Mouse (Mus musculus): ENCODE results near the gene Acsm1. TPM values are rescaled to one million over a fixed set of nuclear protein-coding genes. Genes with fewer than 3 reads are reported as not detected.

The Acsm1 gene
- polyA plus RNA-seq, 1 experiment from 2014 or later: 0.17 TPM

DNA sequence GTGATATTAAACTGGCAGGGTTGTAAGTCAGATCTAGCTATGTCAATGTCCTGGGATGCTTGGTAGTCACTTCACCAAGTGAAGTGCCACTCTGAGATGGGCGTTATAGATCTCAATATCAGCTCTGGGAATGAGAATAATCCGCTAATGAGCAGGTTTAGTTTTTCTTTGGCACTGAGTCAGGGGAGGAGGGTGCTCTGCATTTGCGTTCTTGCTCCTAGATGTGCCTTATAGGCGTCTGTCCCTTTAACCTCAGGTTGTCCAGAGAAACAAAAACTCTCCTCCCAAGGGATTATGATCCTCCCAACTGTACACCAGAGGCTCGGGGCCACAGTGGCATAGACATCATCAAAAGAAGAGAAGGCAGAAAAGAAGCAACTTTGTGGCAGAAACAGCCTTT lies 82.9 kb downstream of the Acsm1 start, which contains the start of gene Acsm4:
Gene Acsm4, plus strand, starts transcription at position 301 of the 400 bp plus-strand sequence.
- WGBS (ENCODE audit: insufficient replicate concordance): 69% methylated on average over 5 of the region's 5 CpGs
- no peaks in the 10 kb centered on the region for H3K36me3 ChIP-seq
- H3K27me3 ChIP-seq (replicated peaks): no peaks in the 10 kb centered on the region
- no peak within 1 kb of the TSS for H3K27ac ChIP-seq
- no peak within 1 kb of the TSS for H3K4me2 ChIP-seq
- H3K9ac ChIP-seq: no peak within 1 kb of the TSS
- ATAC-seq: no peak
- no peaks in the 10 kb centered on the region for H3K9me3 ChIP-seq (replicated peaks)
- no peak within 1 kb of the TSS for H3K4me3 ChIP-seq
- H3K4me1 ChIP-seq: no peaks in the 10 kb centered on the region

GRCm38 (mm10) chr7:119692302-119692701 lies 85.5 kb downstream of the Acsm1 start:
- H3K4me1 ChIP-seq: no peaks in the 10 kb centered on the region
- WGBS (ENCODE audit: insufficient replicate concordance): 64% methylated on average over 4 of the region's 4 CpGs
- H3K4me2 ChIP-seq: no peak overlapping the region
- H3K9ac ChIP-seq: no peak overlapping the region
- H3K4me3 ChIP-seq: no peak overlapping the region
- H3K36me3 ChIP-seq: no peaks in the 10 kb centered on the region
- no peaks in the 10 kb centered on the region for H3K9me3 ChIP-seq (replicated peaks)
- no peak overlapping the region for H3K27ac ChIP-seq
- no peak for ATAC-seq
- H3K27me3 ChIP-seq (replicated peaks): no peaks in the 10 kb centered on the region

DNA sequence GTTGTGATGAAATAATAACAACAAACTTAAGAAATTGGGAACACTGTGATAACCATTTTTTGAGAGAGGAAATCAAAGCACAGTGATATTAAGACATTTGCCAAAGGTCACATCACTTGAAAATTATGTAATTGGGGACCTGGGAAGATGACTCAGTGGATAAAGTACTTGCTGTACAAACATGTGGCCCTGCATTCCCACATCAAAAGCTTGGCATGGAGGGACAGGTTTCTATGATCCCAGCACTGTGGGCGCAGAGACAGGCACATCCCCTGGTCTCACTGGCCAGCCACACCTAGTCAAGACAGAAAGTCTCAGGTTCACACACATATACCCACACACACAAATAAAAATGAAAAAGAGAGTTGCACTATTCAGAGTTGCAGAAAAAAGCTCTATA lies 88.1 kb downstream of the Acsm1 start:
- Histone ChIP-seq H3K4me1 (no peaks in the 10 kb centered on the region), H3K9ac (no peak overlapping the region), H3K27me3 (replicated peaks) (no peaks in the 10 kb centered on the region), H3K27ac (no peak overlapping the region), H3K4me3 (no peak overlapping the region), H3K36me3 (no peaks in the 10 kb centered on the region), H3K9me3 (replicated peaks) (no peaks in the 10 kb centered on the region), H3K4me2 (no peak overlapping the region)
- no peak for ATAC-seq
- WGBS (ENCODE audit: insufficient replicate concordance): 56% methylated on average over 1 of the region's 1 CpGs

Other genes with a start within 250 kb of the Acsm1 start
- gene Gp2, start 147.7 kb upstream of the Acsm1 start, polyA plus RNA-seq (2016; fragmentation: Nextera tagmentation; extraction: Ambion mirVana): not detected in 2 replicates
- gene Umod, start 127.7 kb upstream of the Acsm1 start, polyA plus RNA-seq (2016; fragmentation: Nextera tagmentation; extraction: Ambion mirVana): not detected in 2 replicates
- not detected in 2 replicates for gene Acsm5, start 87.6 kb upstream of the Acsm1 start, polyA plus RNA-seq (2016; fragmentation: Nextera tagmentation; extraction: Ambion mirVana)
- gene Pdilt, start 83.5 kb upstream of the Acsm1 start, polyA plus RNA-seq (2016; fragmentation: Nextera tagmentation; extraction: Ambion mirVana): not detected in 2 replicates
- gene Acsm2, start 52.7 kb upstream of the Acsm1 start, polyA plus RNA-seq (2016; fragmentation: Nextera tagmentation; extraction: Ambion mirVana): not detected in 2 replicates
- not detected in 2 replicates for gene Acsm4, start 83.0 kb downstream of the Acsm1 start, polyA plus RNA-seq (2016; fragmentation: Nextera tagmentation; extraction: Ambion mirVana)
- 51.4 and 52.8 TPM in 2 replicates for gene Thumpd1, start 113.8 kb downstream of the Acsm1 start, polyA plus RNA-seq (2016; fragmentation: Nextera tagmentation; extraction: Ambion mirVana)
- gene Acsm3, start 153.9 kb downstream of the Acsm1 start, polyA plus RNA-seq (2016; fragmentation: Nextera tagmentation; extraction: Ambion mirVana): 0.26 and 0.31 TPM in 2 replicates
- 13.6 and 14.0 TPM in 2 replicates for gene Rexo5, start 187.0 kb downstream of the Acsm1 start, polyA plus RNA-seq (2016; fragmentation: Nextera tagmentation; extraction: Ambion mirVana)
- gene Eri2, start 187.0 kb downstream of the Acsm1 start, polyA plus RNA-seq (2016; fragmentation: Nextera tagmentation; extraction: Ambion mirVana): 16.6 and 16.9 TPM in 2 replicates